Mouse (Mus musculus): ENCODE measurements around the gene Ino80e. TPM values are rescaled to one million over a fixed set of nuclear protein-coding genes. Genes with fewer than 3 reads are reported as not detected.
"Not testable (repeated sequence)": the region's sequence is repeated elsewhere in the genome, so short reads cannot be mapped to it uniquely, and the experiment has no call there.

Ino80e gene
- polyA plus RNA-seq (2016; fragmentation: Nextera tagmentation; extraction: Ambion mirVana), result 90.9 and 96.0 TPM in 2 replicates

DNA sequence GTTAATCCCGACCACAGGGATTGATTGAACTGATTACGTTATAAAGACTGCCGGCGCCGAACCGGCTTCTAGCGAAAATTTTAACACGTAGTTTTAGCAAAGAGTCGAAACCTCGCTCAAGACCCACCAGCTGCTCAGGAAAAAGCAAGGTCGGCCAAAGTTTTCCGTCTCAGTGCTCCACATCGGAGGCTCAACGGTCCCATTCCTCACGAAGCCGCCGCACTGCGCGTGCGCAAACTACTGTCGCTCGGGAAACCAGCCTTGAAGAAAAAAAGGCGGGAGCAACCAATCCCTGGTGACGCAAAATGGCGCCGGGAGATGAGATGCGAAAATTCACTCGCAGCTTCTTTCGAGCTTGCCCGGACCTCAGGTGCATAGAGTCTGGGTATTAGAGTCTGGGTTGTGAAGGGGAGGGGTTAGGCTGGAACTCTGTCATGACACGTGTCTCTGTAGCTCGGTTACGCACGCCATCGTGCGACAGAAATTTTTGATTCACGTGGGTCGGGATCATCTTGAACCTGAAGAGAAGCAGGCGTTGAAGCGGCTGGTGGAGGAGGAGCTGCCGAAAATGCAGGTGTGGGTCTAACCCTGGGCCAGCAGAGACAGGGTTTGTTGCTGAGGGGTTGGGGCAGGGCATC lies at the start of gene Ino80e:
TSS of gene Ino80e (minus strand) at position 231 of the 638 bp plus-strand sequence.
- Histone ChIP-seq H3K4me3 (peak within 1 kb of the TSS; percentile 59), H3K27ac (replicated peaks) (peak within 1 kb of the TSS; percentile 84), H3K4me1 (peaks cover 37% of the 10 kb centered on the region), H3K27me3 (no peaks in the 10 kb centered on the region), H3K36me3 (peaks cover 60% of the 10 kb centered on the region), H3K9ac (replicated peaks) (peak within 1 kb of the TSS; percentile 69), H3K4me2 (replicated peaks) (peak within 1 kb of the TSS; percentile 81), H3K9me3 (no peaks in the 10 kb centered on the region)
- WGBS, result under 1% methylated on average over 41 of the region's 41 CpGs
- peak; percentile 57 for ATAC-seq (ENCODE audit: low FRiP score, low read depth)

DNA sequence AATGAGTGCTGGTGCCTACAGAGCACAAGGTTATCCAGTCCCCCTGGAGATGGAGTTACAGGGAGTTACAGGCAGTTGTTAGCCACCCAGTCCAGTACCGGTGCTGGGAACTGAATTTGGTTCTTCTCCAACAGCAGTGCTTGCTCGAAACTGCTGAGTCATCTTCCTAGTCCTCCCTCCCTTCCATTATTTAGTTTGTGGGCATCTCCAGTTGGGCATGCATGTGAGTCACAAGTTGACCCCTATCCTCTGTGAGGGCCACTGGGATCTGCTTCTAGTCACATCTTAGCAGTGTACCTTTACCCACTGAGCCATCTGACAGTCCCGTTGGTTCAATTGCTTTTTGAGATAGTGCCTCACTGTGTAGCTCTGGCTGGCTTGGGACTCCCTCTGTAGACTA lies 43.4 kb upstream of the Ino80e start:
- Histone ChIP-seq H3K4me1 (no peaks in the 10 kb centered on the region), H3K27ac (replicated peaks) (no peak overlapping the region), H3K9me3 (no peaks in the 10 kb centered on the region), H3K27me3 (no peaks in the 10 kb centered on the region), H3K36me3 (peaks cover 4% of the 10 kb centered on the region; the same call in 1 of the 2 replicates), H3K4me3 (no peak overlapping the region), H3K9ac (replicated peaks) (no peak overlapping the region), H3K4me2 (replicated peaks) (no peak overlapping the region)
- WGBS, result 82% methylated on average over 3 of the region's 3 CpGs
- ATAC-seq (ENCODE audit: low FRiP score, low read depth), result no peak

DNA sequence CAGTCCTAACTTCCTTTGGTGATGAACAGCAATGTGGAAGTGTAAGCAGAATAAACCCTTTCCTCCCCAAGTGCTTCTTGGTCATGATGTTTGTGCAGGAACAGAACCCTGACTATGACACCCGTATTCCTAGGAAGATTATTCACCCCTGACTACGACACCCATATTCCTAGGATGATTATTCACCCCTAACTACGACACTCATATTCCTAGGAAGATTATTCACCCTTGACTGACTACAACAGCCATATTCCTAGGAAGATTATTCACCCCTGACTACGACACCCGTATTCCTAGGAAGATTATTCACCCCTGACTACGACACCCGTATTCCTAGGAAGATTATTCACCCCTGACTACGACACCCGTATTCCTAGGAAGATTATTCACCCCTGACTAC lies 37.6 kb upstream of the Ino80e start:
- not testable (repeated sequence) for H3K27ac ChIP-seq (replicated peaks); H3K9ac ChIP-seq (replicated peaks); H3K4me2 ChIP-seq (replicated peaks); ATAC-seq (ENCODE audit: low FRiP score, low read depth); H3K36me3 ChIP-seq; H3K4me3 ChIP-seq; H3K27me3 ChIP-seq; H3K9me3 ChIP-seq
- WGBS, result 91% methylated on average over 8 of the region's 9 CpGs
- peaks cover 14% of the 10 kb centered on the region for H3K4me1 ChIP-seq

DNA sequence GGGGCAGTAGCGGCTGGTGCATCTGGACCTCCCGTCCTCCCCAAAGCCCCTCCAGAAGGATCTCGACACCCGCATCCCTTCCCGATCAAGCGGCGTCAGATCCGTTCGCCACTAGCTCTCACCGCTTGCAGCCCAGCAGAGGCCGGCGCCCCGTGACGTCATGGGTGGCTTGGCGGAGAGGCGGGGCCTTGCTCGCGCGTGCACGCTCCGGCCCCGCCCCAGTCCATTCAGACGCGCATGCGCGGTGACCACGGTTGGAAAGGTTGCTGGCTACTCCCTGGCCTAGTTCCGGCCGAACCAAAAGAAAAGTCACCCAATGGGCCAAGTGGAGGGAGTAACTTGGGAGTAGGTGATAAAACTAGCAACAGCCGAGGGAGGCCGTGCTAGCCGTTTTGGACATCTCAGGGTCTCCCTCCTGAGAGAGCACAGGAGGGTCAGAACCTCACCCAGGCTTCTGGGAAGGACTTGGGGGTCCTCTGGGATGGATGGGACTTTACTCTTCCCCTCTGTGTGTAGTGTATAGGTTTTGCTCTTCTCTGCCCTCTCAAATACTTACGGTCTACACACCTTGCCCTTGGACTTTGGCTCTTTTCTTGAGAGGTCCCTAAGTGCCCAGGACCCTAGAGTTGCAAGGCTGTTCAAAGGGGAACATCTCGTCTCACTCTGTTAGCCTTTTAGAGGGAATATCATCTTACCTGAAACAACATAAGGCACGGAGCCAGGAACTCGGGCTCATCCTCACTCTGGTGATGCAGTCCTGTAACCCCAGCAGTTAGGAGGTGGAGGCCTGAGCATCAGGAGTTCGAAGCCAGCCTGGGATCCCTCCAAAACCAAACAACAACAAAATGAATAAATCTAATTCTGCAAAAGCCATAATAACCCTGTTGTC lies 36.2 kb upstream of the Ino80e start:
- H3K36me3 ChIP-seq, result 0 out of 2 replicates have a peak, but pooled peaks cover 4% of the 10 kb centered on the region
- ATAC-seq (ENCODE audit: low FRiP score, low read depth), result peak; percentile 93
- H3K4me2 ChIP-seq (replicated peaks), result peak overlapping the region; percentile 72
- WGBS, result 11% methylated on average over 37 of the region's 37 CpGs
- peak overlapping the region; percentile 57 for H3K4me3 ChIP-seq
- H3K4me1 ChIP-seq, result peaks cover 14% of the 10 kb centered on the region
- no peaks in the 10 kb centered on the region for H3K27me3 ChIP-seq
- H3K9me3 ChIP-seq, result no peaks in the 10 kb centered on the region
- peak overlapping the region; percentile 78 for H3K9ac ChIP-seq (replicated peaks)
- peak overlapping the region; percentile 72 for H3K27ac ChIP-seq (replicated peaks)

DNA sequence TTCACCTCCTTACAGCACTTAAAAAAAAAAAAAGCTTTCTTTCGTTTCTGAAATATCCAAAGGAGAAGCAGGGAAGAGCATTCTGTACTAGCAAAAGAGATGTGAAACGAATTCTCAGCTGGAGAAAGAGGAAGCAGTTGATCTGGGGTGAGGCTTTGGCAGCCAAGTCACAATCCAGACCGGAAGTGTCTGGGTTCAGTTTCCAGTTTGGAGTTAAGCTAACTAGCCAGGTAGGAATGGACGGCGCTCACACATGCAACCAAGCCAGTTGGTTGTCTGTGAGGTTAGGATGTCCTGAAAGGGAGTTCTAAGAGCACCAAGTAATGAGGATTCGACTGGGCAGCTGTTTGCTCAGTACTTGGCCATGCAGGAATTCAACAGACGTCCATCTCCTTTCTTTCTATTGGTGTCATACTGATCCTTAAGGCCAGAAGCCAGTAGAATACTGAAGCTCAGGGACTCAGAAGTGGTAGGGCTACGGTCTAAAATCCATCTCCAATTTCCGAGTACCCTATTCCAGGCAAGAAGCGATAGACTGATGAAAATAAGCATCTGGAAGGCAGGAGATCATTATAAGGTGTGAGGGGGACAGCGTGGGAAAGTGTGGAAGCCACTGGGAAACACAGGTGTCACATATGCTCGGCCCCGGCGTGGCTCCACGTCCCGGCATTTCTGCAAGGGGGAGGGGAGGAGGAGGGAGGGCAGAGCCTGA lies 35.4 kb upstream of the Ino80e start:
- ATAC-seq (ENCODE audit: low FRiP score, low read depth), result 0 out of 2 replicates have a peak, but pooled peaks have one; percentile 16
- H3K36me3 ChIP-seq, result peaks cover 8% of the 10 kb centered on the region; the same call in 1 of the 2 replicates
- peak overlapping the region; percentile 78 for H3K9ac ChIP-seq (replicated peaks)
- peak overlapping the region; percentile 72 for H3K27ac ChIP-seq (replicated peaks)
- no peaks in the 10 kb centered on the region for H3K9me3 ChIP-seq
- 25% methylated on average over 16 of the region's 16 CpGs for whole genome bisulfite sequencing
- peak overlapping the region; percentile 57 for H3K4me3 ChIP-seq
- peak overlapping the region; percentile 72 for H3K4me2 ChIP-seq (replicated peaks)
- H3K27me3 ChIP-seq, result no peaks in the 10 kb centered on the region
- peaks cover 14% of the 10 kb centered on the region for H3K4me1 ChIP-seq

DNA sequence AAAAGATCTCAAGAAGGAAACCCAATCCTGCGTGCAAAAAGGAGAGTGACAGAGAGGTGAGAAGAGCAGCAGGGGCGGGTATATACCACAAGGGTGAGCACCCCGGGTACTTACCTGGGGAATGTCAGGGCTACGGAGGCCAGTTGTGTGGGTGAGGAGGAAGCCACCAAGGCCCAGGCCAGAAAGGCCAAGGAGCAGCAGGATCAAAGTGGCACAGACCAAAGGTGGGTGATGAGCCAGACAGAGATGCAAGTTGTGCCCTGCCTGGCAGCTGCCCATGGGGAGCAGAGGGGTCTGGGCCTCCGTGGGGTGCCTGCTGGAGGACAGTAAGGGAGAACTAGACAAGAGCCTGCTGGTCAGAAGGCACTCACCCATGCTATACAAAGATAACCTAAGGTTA lies 34.7 kb upstream of the Ino80e start:
- Histone ChIP-seq H3K4me3 (no peak overlapping the region), H3K9me3 (no peaks in the 10 kb centered on the region), H3K9ac (replicated peaks) (no peak overlapping the region), H3K4me2 (replicated peaks) (no peak overlapping the region), H3K4me1 (peaks cover 14% of the 10 kb centered on the region), H3K36me3 (peaks cover 8% of the 10 kb centered on the region; the same call in 1 of the 2 replicates), H3K27ac (replicated peaks) (no peak overlapping the region), H3K27me3 (no peaks in the 10 kb centered on the region)
- WGBS, result 82% methylated on average over 5 of the region's 5 CpGs
- no peak for ATAC-seq (ENCODE audit: low FRiP score, low read depth)

DNA sequence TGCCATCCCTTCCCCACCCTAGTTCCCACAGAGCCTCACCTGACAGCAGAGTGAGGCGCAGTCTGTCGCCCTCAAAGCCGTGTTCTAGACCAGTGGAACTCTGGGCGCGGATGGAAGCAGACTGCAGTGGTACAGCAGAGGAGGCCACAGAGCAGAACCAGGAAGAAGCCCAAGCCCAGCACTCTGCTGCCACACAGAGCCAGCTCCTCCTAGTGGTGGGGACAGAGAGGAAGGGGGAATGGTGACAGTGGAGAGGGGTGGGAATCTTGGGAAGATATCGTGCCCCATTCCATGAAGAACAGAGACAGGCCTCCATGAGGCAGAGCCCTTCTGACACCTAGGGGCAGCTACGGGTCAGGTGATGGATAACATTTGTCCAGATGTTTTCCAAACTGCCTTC lies 26.7 kb upstream of the Ino80e start:
- WGBS, result 51% methylated on average over 7 of the region's 7 CpGs
- no peak for ATAC-seq (ENCODE audit: low FRiP score, low read depth)

DNA sequence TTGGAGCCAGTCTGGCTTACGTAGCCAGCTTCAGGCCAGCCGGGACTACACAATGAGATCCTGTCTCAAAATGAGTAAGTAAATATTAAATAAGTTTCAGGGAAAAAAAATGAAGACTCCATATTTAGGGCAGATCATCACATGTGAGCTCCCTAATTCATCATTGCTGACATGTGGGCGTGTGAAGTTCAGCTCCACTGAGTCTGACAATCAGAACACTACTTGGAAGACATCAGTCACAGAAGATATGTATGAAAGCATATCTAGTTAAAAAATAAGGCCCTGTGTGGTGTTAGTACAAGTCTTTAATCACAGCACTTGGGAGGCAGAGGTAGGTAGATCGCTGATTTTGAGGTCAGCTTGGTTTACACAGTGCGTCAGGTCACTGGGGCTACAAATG lies 25.1 kb upstream of the Ino80e start:
- no peak for ATAC-seq (ENCODE audit: low FRiP score, low read depth)
- Histone ChIP-seq H3K9ac (replicated peaks) (no peak overlapping the region), H3K4me1 (peaks cover 14% of the 10 kb centered on the region), H3K4me3 (no peak overlapping the region), H3K4me2 (replicated peaks) (no peak overlapping the region), H3K9me3 (no peaks in the 10 kb centered on the region), H3K27me3 (no peaks in the 10 kb centered on the region), H3K27ac (replicated peaks) (no peak overlapping the region), H3K36me3 (peaks cover 18% of the 10 kb centered on the region)
- WGBS, result 93% methylated on average over 5 of the region's 5 CpGs

More for the DNA sequence above, 26.7 kb upstream of the Ino80e start:
- Histone ChIP-seq H3K9me3 (no peaks in the 10 kb centered on the region), H3K9ac (replicated peaks) (no peak overlapping the region), H3K4me3 (no peak overlapping the region), H3K4me1 (no peaks in the 10 kb centered on the region), H3K27me3 (no peaks in the 10 kb centered on the region), H3K36me3 (peaks cover 22% of the 10 kb centered on the region), H3K4me2 (replicated peaks) (no peak overlapping the region), H3K27ac (replicated peaks) (no peak overlapping the region)

DNA sequence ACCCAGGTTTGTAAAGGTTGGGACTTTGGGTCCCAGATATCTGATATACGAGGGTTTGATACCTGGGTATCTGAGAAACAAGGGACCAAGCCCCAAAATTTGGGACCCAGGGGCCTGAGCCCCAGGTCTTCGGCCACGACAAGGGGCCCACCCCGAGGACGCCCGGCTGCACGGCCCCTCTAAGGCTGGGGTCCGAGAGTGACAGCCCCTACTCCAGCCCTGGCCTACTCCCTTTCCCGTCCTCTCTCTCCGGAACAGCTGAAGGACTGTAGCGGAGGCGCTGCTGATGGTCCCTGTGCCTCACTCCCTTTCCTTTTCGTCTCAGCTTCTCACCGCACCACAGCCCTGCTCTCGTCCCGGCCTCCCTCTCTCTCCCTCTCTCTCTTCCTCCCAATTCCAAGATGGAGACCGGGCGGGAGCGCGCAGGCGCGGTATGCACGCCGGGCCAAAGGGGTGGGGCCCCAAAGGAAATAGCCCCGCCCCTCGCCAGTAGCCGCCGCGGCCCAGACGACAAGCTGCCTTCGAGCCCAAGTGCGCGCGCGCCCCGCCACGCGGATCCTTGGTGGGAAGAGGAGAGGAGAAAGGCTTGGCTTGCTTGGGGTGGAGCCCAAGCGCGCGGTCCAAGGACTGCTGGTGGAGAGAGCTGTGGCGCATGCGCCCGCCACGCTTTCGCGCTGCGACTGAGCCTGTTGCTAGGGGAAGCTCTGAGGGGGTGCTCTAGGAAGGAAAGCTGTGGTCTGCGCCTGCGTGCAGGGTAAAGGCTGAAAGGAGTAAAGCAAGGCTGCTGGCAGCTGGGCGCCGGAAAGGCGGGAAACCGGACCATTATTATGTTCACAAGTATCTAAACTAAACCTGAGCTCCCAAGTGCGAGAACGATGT lies 22.3 kb upstream of the Ino80e start, which contains the start of gene Taok2:
TSS of gene Taok2 (minus strand) at position 418 of the 879 bp plus-strand sequence.
- Histone ChIP-seq H3K9ac (replicated peaks) (peak within 1 kb of the TSS; percentile 93), H3K27ac (replicated peaks) (peak within 1 kb of the TSS; percentile 94), H3K4me1 (peaks cover 34% of the 10 kb centered on the region), H3K4me3 (peak within 1 kb of the TSS; percentile 82), H3K36me3 (peaks cover 10% of the 10 kb centered on the region), H3K27me3 (no peaks in the 10 kb centered on the region), H3K4me2 (replicated peaks) (peak within 1 kb of the TSS; percentile 100), H3K9me3 (no peaks in the 10 kb centered on the region)
- WGBS, result under 1% methylated on average over 56 of the region's 56 CpGs
- peak; percentile 97 for ATAC-seq (ENCODE audit: low FRiP score, low read depth)

DNA sequence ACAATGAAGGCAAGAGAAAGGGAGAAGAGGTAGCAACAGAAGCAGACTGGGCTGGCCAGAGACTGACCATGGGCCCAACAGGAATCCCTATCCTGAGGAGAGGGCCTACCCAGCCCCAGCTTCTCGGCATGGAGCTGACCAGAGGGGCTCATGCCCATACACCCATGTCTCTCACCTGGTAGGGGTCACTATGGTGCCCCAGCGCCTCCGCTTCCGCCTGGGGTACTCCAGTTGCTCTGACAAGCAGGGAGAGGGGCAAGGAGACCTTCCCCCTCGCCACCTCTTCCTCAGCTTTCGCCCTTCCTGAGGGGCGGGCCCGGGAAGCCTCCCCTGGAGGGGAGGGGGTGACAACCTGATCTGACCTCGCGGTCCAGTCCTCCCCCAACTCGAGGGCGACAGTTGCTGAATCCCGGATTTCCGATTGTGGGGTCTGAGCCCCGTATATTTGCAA lies 21.6 kb upstream of the Ino80e start:
- H3K9ac ChIP-seq (replicated peaks), result peak overlapping the region; percentile 93
- H3K27ac ChIP-seq (replicated peaks), result peak overlapping the region; percentile 94
- peaks cover 34% of the 10 kb centered on the region for H3K4me1 ChIP-seq
- no peaks in the 10 kb centered on the region for H3K27me3 ChIP-seq
- ATAC-seq (ENCODE audit: low FRiP score, low read depth), result peak; percentile 9; the same call in 1 of the 2 replicates
- H3K4me3 ChIP-seq, result peak overlapping the region; percentile 82
- H3K36me3 ChIP-seq, result peaks cover 18% of the 10 kb centered on the region
- peak overlapping the region; percentile 100 for H3K4me2 ChIP-seq (replicated peaks)
- no peaks in the 10 kb centered on the region for H3K9me3 ChIP-seq
- WGBS, result 3% methylated on average over 15 of the region's 15 CpGs

DNA sequence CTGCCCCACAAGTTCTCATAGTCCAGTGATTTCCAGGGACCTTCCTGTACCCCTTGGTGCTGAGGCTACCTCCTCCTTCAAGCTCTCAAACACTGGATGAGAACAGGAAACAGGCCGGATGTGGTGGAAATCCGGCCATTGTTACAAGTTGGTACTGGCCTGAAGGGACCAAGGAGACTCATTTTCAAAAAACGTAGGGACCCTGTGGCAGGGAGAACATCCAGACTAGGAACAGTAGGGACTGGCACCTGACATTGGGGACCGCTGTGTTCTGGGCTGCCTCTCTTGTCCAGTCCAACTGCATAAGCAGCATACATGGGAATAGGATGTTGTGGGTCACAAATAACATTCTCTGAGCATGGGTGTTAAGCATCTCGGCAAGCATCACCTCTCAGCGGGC lies 18.9 kb upstream of the Ino80e start:
- H3K9me3 ChIP-seq, result no peaks in the 10 kb centered on the region
- H3K9ac ChIP-seq (replicated peaks), result 0 out of 2 replicates have a peak overlapping the region, but pooled peaks have one; percentile 93
- H3K36me3 ChIP-seq, result peaks cover 45% of the 10 kb centered on the region
- WGBS, result 85% methylated on average over 6 of the region's 6 CpGs
- no peak overlapping the region for H3K27ac ChIP-seq (replicated peaks)
- H3K4me3 ChIP-seq, result no peak overlapping the region; the same call in 1 of the 2 replicates
- H3K4me1 ChIP-seq, result peaks cover 34% of the 10 kb centered on the region
- H3K4me2 ChIP-seq (replicated peaks), result peak overlapping the region; percentile 100
- no peaks in the 10 kb centered on the region for H3K27me3 ChIP-seq
- no peak for ATAC-seq (ENCODE audit: low FRiP score, low read depth)

Measured in midbrain, embryonic 12.5 days (tissue).